ENCODE assay signal across 9 mouse cellular contexts in the genomic region with DNA sequence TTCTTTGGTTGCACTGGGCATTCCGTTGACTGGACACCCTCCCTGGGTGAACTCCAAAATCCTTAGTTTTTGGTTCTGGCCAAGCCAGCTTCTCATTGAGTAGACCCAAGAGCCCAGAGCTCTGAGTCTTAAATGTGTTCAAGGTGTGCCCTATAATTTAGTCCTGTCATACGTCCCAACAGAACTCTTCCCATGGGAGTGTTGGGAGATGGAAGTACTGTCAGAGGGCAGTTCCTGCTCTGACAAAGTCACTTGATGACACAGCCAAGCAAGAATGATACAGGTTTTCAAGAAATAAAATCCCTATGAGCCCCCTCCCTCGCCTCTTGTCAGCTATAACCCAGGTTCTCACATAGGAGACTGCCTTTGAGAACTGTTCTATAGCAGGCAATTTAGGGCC. TPM values are rescaled to one million over a fixed set of nuclear protein-coding genes. Genes with fewer than 3 reads are reported as not detected.
DNase-seq lines count a peak whose midpoint lies in the region; ATAC-seq and TF ChIP-seq lines count a peak whose summit lies in the region.
"Had no signal": no experiment of that assay in that cellular context is flagged by ENCODE, and none has a peak within 500 bp of the region (broad histone marks: within the 10 kb centered on the region; RNA-seq: fewer than 3 reads in every experiment).

No protein-coding gene starts in this region.

- H3K27ac ChIP-seq in kidney, embryonic 14.5 days (ENCODE audit: low read depth, low read length): no peak overlapping the region
- H3K27ac ChIP-seq in forebrain, embryonic 13.5 days: no peak overlapping the region
- H3K27ac ChIP-seq in intestine, embryonic 15.5 days: no peak overlapping the region
- H3K27ac ChIP-seq in midbrain, postnatal 0 days (ENCODE audit: low read depth, low read length): no peak overlapping the region
- H3K27ac ChIP-seq in gastrocnemius, adult 2 months: no peak overlapping the region

- H3K36me3 ChIP-seq in kidney, embryonic 14.5 days (ENCODE audit: control insufficient read depth, insufficient read depth, low read length): peaks cover 26% of the 10 kb centered on the region; the same call in 1 of the 2 replicates
- H3K36me3 ChIP-seq in forebrain, embryonic 13.5 days (ENCODE audit: poor library complexity, severe bottlenecking): peaks cover 20% of the 10 kb centered on the region
- peaks cover 4% of the 10 kb centered on the region; the same call in 1 of the 2 replicates for H3K36me3 ChIP-seq in intestine, embryonic 15.5 days
- H3K36me3 ChIP-seq in midbrain, postnatal 0 days (ENCODE audit: insufficient read depth, low read length): peaks cover 14% of the 10 kb centered on the region

- intact Hi-C loops in left cerebral cortex, postnatal 14 days (cut with DNase I): no loop called here
- intact Hi-C loops in gastrocnemius, adult 2 months (cut with DNase I): no loop called here

- DNase-seq in kidney, postnatal 10 days: no peak
- DNase-seq in midbrain, postnatal 0 days (ENCODE audit: low spot score): no peak
- no peak for DNase-seq in left cerebral cortex, postnatal 14 days (ENCODE audit: low spot score in 2 of 2)
- DNase-seq in gastrocnemius, adult 2 months: no peak
- DNase-seq: adrenal gland, adult 8-10 months had no signal

- H3K4me3 ChIP-seq in kidney, embryonic 14.5 days (ENCODE audit: low read length): peak overlapping the region; percentile 57; the same call in 1 of the 2 replicates
- H3K4me3 ChIP-seq in forebrain, embryonic 13.5 days: no peak overlapping the region
- H3K4me3 ChIP-seq in intestine, embryonic 15.5 days (replicated peaks): no peak overlapping the region
- peak overlapping the region; percentile 62; the same call in 1 of the 2 replicates for H3K4me3 ChIP-seq in midbrain, postnatal 0 days (ENCODE audit: low read depth, low read length)
- no peak overlapping the region for H3K4me3 ChIP-seq in gastrocnemius, adult 2 months

- 81% methylated on average over 3 of the region's 3 CpGs for WGBS in kidney, embryonic 14.5 days
- WGBS in forebrain, embryonic 13.5 days: 83% methylated on average over 3 of the region's 3 CpGs
- WGBS in intestine, embryonic 15.5 days: 78% methylated on average over 3 of the region's 3 CpGs
- WGBS in midbrain, postnatal 0 days: 82% methylated on average over 3 of the region's 3 CpGs

- no peak; the same call in 1 of the 2 replicates for ATAC-seq in kidney, embryonic 14.5 days (ENCODE audit: low FRiP score, low TSS enrichment)
- ATAC-seq in forebrain, embryonic 13.5 days: peak; percentile 34; the same call in 1 of the 2 replicates
- ATAC-seq in intestine, embryonic 15.5 days: peak; percentile 13; the same call in 1 of the 2 replicates
- peak; percentile 22; the same call in 1 of the 2 replicates for ATAC-seq in midbrain, postnatal 0 days (ENCODE audit: low FRiP score)

- H3K4me2 ChIP-seq in kidney, embryonic 14.5 days (replicated peaks; ENCODE audit: low read depth, low read length): peak overlapping the region; percentile 100
- H3K4me2 ChIP-seq in forebrain, embryonic 13.5 days: peak overlapping the region; percentile 96
- peak overlapping the region; percentile 98 for H3K4me2 ChIP-seq in intestine, embryonic 15.5 days (replicated peaks)
- H3K4me2 ChIP-seq in midbrain, postnatal 0 days (ENCODE audit: low read depth, low read length, poor library complexity, severe bottlenecking): peak overlapping the region; percentile 99; the same call in 1 of the 2 replicates

- H3K9ac ChIP-seq in kidney, embryonic 14.5 days (ENCODE audit: low read depth, low read length): no peak overlapping the region
- H3K9ac ChIP-seq in forebrain, embryonic 13.5 days: no peak overlapping the region
- no peak overlapping the region for H3K9ac ChIP-seq in intestine, embryonic 15.5 days
- H3K9ac ChIP-seq in midbrain, postnatal 0 days (replicated peaks; ENCODE audit: low read length, poor library complexity, severe bottlenecking): no peak overlapping the region

- TF ChIP-seq CTCF in midbrain, postnatal 0 days (IDR thresholded peaks at IDR 0.05): no peak
- no peak for TF ChIP-seq CTCF in gastrocnemius, adult 2 months (IDR thresholded peaks at IDR 0.05)

- peaks cover 4% of the 10 kb centered on the region; the same call in 1 of the 2 replicates for H3K4me1 ChIP-seq in kidney, embryonic 14.5 days (ENCODE audit: control insufficient read depth, insufficient read depth, low read length)
- H3K4me1 ChIP-seq in forebrain, embryonic 13.5 days: peaks cover 12% of the 10 kb centered on the region
- H3K4me1 ChIP-seq in intestine, embryonic 15.5 days (replicated peaks): no peaks in the 10 kb centered on the region
- 0 out of 2 replicates have a peak, but pooled peaks cover 5% of the 10 kb centered on the region for H3K4me1 ChIP-seq in midbrain, postnatal 0 days (ENCODE audit: insufficient read depth, low read length)

- H3K27me3 ChIP-seq in kidney, embryonic 14.5 days (ENCODE audit: control insufficient read depth, insufficient read depth, low read length): no peaks in the 10 kb centered on the region
- H3K27me3 ChIP-seq in forebrain, embryonic 13.5 days: no peaks in the 10 kb centered on the region
- H3K27me3 ChIP-seq in intestine, embryonic 15.5 days (replicated peaks): no peaks in the 10 kb centered on the region
- H3K27me3 ChIP-seq in midbrain, postnatal 0 days (ENCODE audit: insufficient read depth, low read length): no peaks in the 10 kb centered on the region

- H3K9me3 ChIP-seq in kidney, embryonic 14.5 days (ENCODE audit: control insufficient read depth, low read length): no peaks in the 10 kb centered on the region
- no peaks in the 10 kb centered on the region for H3K9me3 ChIP-seq in forebrain, embryonic 13.5 days (replicated peaks)
- H3K9me3 ChIP-seq in intestine, embryonic 15.5 days: no peaks in the 10 kb centered on the region
- no peaks in the 10 kb centered on the region for H3K9me3 ChIP-seq in midbrain, postnatal 0 days (ENCODE audit: low read length)
- H3K9me3 ChIP-seq: G1E had no signal

RNA-seq across cellular contexts. Expression of a gene that starts 0.4 kb away (rescaled TPM):
- polyA plus RNA-seq in kidney, embryonic 14.5 days (2014; fragmentation: Nextera tagmentation; extraction: Ambion mirVana): 0.33 and 0.79 TPM in 2 replicates
- polyA plus RNA-seq in forebrain, embryonic 13.5 days (2015; fragmentation: Nextera tagmentation; extraction: Ambion mirVana): 0.08 and 0.14 TPM in 2 replicates
- 0.15 and 0.41 TPM in 2 replicates for polyA plus RNA-seq in intestine, embryonic 15.5 days (2015; fragmentation: Nextera tagmentation; extraction: Ambion mirVana)
- 0.71 and 0.85 TPM in 2 replicates for total RNA-seq in midbrain, postnatal 0 days (2014; rRNA removed)
- polyA plus RNA-seq in midbrain, postnatal 0 days (2015; fragmentation: Nextera tagmentation; extraction: Ambion mirVana): 0.68 and 0.81 TPM in 2 replicates
- 1 to 10 TPM; 1.0 to 1.6 TPM for total RNA-seq in left cerebral cortex, postnatal 14 days (2021)
- not detected for total RNA-seq in gastrocnemius, adult 2 months (2021)
- total RNA-seq: G1E had no signal
- polyA plus RNA-seq: G1E had no signal

RNA-seq across cellular contexts. Expression of a gene that starts 24.3 kb away (rescaled TPM):
- polyA plus RNA-seq in kidney, embryonic 14.5 days (2014; fragmentation: Nextera tagmentation; extraction: Ambion mirVana): 123 and 129 TPM in 2 replicates
- 113 and 115 TPM in 2 replicates for polyA plus RNA-seq in forebrain, embryonic 13.5 days (2015; fragmentation: Nextera tagmentation; extraction: Ambion mirVana)
- 73.7 and 83.5 TPM in 2 replicates for polyA plus RNA-seq in intestine, embryonic 15.5 days (2015; fragmentation: Nextera tagmentation; extraction: Ambion mirVana)
- 48.1 and 71.7 TPM in 2 replicates for total RNA-seq in midbrain, postnatal 0 days (2014; rRNA removed)
- 107 and 108 TPM in 2 replicates for polyA plus RNA-seq in midbrain, postnatal 0 days (2015; fragmentation: Nextera tagmentation; extraction: Ambion mirVana)
- 10 to 100 TPM; 50.1 to 52.2 TPM for total RNA-seq in left cerebral cortex, postnatal 14 days (2021)
- total RNA-seq in gastrocnemius, adult 2 months (2021): 10 to 100 TPM; 26.1 to 28.3 TPM

RNA-seq across cellular contexts. Expression of a gene that starts 24.4 kb away (rescaled TPM):
- 1.3 and 1.8 TPM in 2 replicates for polyA plus RNA-seq in kidney, embryonic 14.5 days (2014; fragmentation: Nextera tagmentation; extraction: Ambion mirVana)
- 1.6 and 1.7 TPM in 2 replicates for polyA plus RNA-seq in forebrain, embryonic 13.5 days (2015; fragmentation: Nextera tagmentation; extraction: Ambion mirVana)
- 1.0 and 1.1 TPM in 2 replicates for polyA plus RNA-seq in intestine, embryonic 15.5 days (2015; fragmentation: Nextera tagmentation; extraction: Ambion mirVana)
- total RNA-seq in midbrain, postnatal 0 days (2014; rRNA removed): 1.6 and 2.8 TPM in 2 replicates
- polyA plus RNA-seq in midbrain, postnatal 0 days (2015; fragmentation: Nextera tagmentation; extraction: Ambion mirVana): 2.3 and 2.5 TPM in 2 replicates
- 10 to 100 TPM; 28.9 to 36.4 TPM for total RNA-seq in left cerebral cortex, postnatal 14 days (2021)
- under 1 TPM; 0.98 to 0.99 TPM for total RNA-seq in gastrocnemius, adult 2 months (2021)

Comparison
In these comparisons a context has a peak if more than half of its experiments do, and no peak if none do; other contexts are left out.
1. H3K4me3 ChIP-seq: peak in kidney, embryonic 14.5 days (single experiment) and midbrain, postnatal 0 days (single experiment); none in forebrain, embryonic 13.5 days (single experiment), intestine, embryonic 15.5 days (single experiment) and gastrocnemius, adult 2 months (single experiment).
2. Peak in every context shown above with its lines, with median percentiles within 50 percentile points of each other: H3K4me2 ChIP-seq.